In the genomic region with DNA sequence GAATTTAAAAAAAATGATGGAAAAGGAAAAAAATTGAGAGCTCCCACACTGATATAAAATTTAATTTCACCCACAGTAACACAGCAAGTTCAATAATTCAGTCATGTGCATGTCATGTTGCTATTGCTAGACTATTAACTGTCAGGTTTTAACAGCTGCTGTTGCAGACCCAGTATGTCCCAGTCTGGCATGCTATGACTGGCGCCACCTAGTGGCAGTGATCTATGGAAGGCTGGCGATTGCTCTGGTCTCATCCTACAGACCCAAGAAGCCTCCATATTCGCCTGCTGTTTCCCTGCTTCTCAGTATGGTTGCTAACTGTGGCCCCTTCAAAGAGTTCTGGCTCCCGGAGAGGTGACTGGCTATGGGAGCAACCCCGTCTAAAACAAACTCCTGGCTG, we compare ENCODE assay signal across 9 mouse cellular contexts. TPM values are rescaled to one million over a fixed set of nuclear protein-coding genes. Genes with fewer than 3 reads are reported as not detected.
DNase-seq lines count a peak whose midpoint lies in the region; ATAC-seq and TF ChIP-seq lines count a peak whose summit lies in the region.
"Had no signal": no experiment of that assay in that cellular context is flagged by ENCODE, and none has a peak within 500 bp of the region (broad histone marks: within the 10 kb centered on the region; RNA-seq: fewer than 3 reads in every experiment).

No protein-coding gene starts in this region.

- DNase-seq in MN1 (ENCODE audit: low spot score), result peak; percentile 48
- peak; percentile 56 to 65 for DNase-seq in cerebellum, adult 2 months
- DNase-seq in frontal cortex, adult 2 months (ENCODE audit: extremely low spot score in 1 of 2, low spot score in 1 of 2), result peak; percentile 18 to 82
- peak; percentile 80 for DNase-seq in layer of hippocampus, adult 9-11 months
- DNase-seq in lung, postnatal 25 days (ENCODE audit: low spot score), result peak; percentile 54
- DNase-seq in right cerebral cortex, adult 18-20 months, result peak; percentile 70
- peak; percentile 82 for DNase-seq in urinary bladder, postnatal 14 days (ENCODE audit: low spot score)

- TF ChIP-seq POLR2A in cerebellum, adult 2 months (IDR thresholded peaks at IDR 0.05; ENCODE audit: borderline replicate concordance, insufficient read depth, low read length), result no peak

- H3K4me3 ChIP-seq in cerebellum, adult 2 months (replicated peaks; ENCODE audit: insufficient read depth, low read depth, low read length), result no peak overlapping the region
- H3K4me3 ChIP-seq in hindbrain, embryonic 13.5 days, result no peak overlapping the region
- H3K4me3 ChIP-seq: megakaryocyte, embryonic 14.5 days had no signal

- no peaks in the 10 kb centered on the region for H3K36me3 ChIP-seq in hindbrain, embryonic 13.5 days

- ATAC-seq in hindbrain, embryonic 13.5 days (ENCODE audit: low FRiP score), result peak; percentile 80

- no peak overlapping the region for H3K4me2 ChIP-seq in hindbrain, embryonic 13.5 days

- no peaks in the 10 kb centered on the region for H3K27me3 ChIP-seq in cerebellum, adult 2 months (ENCODE audit: control insufficient read depth, insufficient read depth, low read length)
- H3K27me3 ChIP-seq in hindbrain, embryonic 13.5 days, result no peaks in the 10 kb centered on the region

- TF ChIP-seq CTCF in cerebellum, adult 2 months (IDR thresholded peaks at IDR 0.05; ENCODE audit: borderline replicate concordance, insufficient read depth, low read depth, low read length), result peak; percentile 75

- 10% methylated on average over 5 of the region's 5 CpGs for whole genome bisulfite sequencing in cerebellum, adult 2 months
- WGBS in hindbrain, embryonic 13.5 days, result 6% methylated on average over 5 of the region's 5 CpGs

- no peak overlapping the region for H3K9ac ChIP-seq in hindbrain, embryonic 13.5 days

- H3K9me3 ChIP-seq in hindbrain, embryonic 13.5 days, result no peaks in the 10 kb centered on the region
- H3K9me3 ChIP-seq: megakaryocyte, embryonic 14.5 days had no signal

- no peak overlapping the region for H3K27ac ChIP-seq in cerebellum, adult 2 months (ENCODE audit: insufficient read depth, low read length)
- no peak overlapping the region for H3K27ac ChIP-seq in hindbrain, embryonic 13.5 days

- H3K4me1 ChIP-seq in cerebellum, adult 2 months (ENCODE audit: control insufficient read depth, insufficient read depth, low read length), result no peaks in the 10 kb centered on the region
- H3K4me1 ChIP-seq in hindbrain, embryonic 13.5 days (replicated peaks), result no peaks in the 10 kb centered on the region

RNA-seq across cellular contexts. Expression of gene Ano4, which starts 38.9 kb away (rescaled TPM):
- 14.0 and 17.9 TPM in 2 replicates for polyA plus RNA-seq in cerebellum, adult 2 months (2012; rRNA removed)
- polyA plus RNA-seq in frontal cortex, adult 2 months (2012; rRNA removed), result 25.2 and 26.9 TPM in 2 replicates
- polyA plus RNA-seq in hindbrain, embryonic 13.5 days (2015; fragmentation: Nextera tagmentation; extraction: Ambion mirVana), result 6.8 and 7.2 TPM in 2 replicates
